Mouse (Mus musculus): ENCODE data around the gene Tomm20l.
"Not testable (repeated sequence)": the region's sequence is repeated elsewhere in the genome, so short reads cannot be mapped to it uniquely, and the experiment has no call there.

The Tomm20l gene

GRCm38 (mm10) chr12:71111331-71111730 is at the start of gene Tomm20l:
Gene Tomm20l, plus strand, starts transcription at chr12:71111428.
- peak; percentile 5 for DNase-seq (ENCODE audit: low spot score)

GRCm38 (mm10) chr12:71069846-71070245 is 41.4 kb upstream of the Tomm20l start:
- no peak for DNase-seq (ENCODE audit: low spot score)

- DNase-seq (ENCODE audit: low spot score) = no peak
Observed at GRCm38 (mm10) chr12:71072048-71072447, 39.2 kb upstream of the Tomm20l start.

- DNase-seq (ENCODE audit: low spot score) = no peak
Observed at GRCm38 (mm10) chr12:71073113-71073730, 38.0 kb upstream of the Tomm20l start.

GRCm38 (mm10) chr12:71086331-71086730 is 24.9 kb upstream of the Tomm20l start:
- DNase-seq (ENCODE audit: low spot score) = no peak

- not testable (repeated sequence) for DNase-seq (ENCODE audit: low spot score)
Observed at GRCm38 (mm10) chr12:71104275-71104674, 7.0 kb upstream of the Tomm20l start.

GRCm38 (mm10) chr12:71107216-71107771 is 3.9 kb upstream of the Tomm20l start:
- no peak for DNase-seq (ENCODE audit: low spot score)

GRCm38 (mm10) chr12:71113074-71113473 is 1.8 kb downstream of the Tomm20l start:
- no peak for DNase-seq (ENCODE audit: low spot score)

- DNase-seq (ENCODE audit: low spot score) = no peak
Observed at GRCm38 (mm10) chr12:71113675-71114288, 2.6 kb downstream of the Tomm20l start.

GRCm38 (mm10) chr12:71116411-71116810 is 5.2 kb downstream of the Tomm20l start:
- DNase-seq (ENCODE audit: low spot score) = no peak

- no peak for DNase-seq (ENCODE audit: low spot score)
Observed at GRCm38 (mm10) chr12:71122731-71123130, 11.5 kb downstream of the Tomm20l start.

- DNase-seq (ENCODE audit: low spot score) = no peak
Observed at GRCm38 (mm10) chr12:71123286-71123685, 12.1 kb downstream of the Tomm20l start.

- no peak for DNase-seq (ENCODE audit: low spot score)
Observed at GRCm38 (mm10) chr12:71135581-71135980, 24.4 kb downstream of the Tomm20l start.

GRCm38 (mm10) chr12:71136130-71136973 is 25.1 kb downstream of the Tomm20l start, which contains the start of the genes Timm9 and 2700049A03Rik:
Gene Timm9, minus strand, starts transcription at chr12:71136684.
Gene 2700049A03Rik, plus strand, starts transcription at chr12:71136848.
- DNase-seq (ENCODE audit: low spot score) = peak; percentile 67

GRCm38 (mm10) chr12:71136974-71137491 is 25.8 kb downstream of the Tomm20l start:
- peak; percentile 56 for DNase-seq (ENCODE audit: low spot score)

GRCm38 (mm10) chr12:71137686-71138085 is 26.5 kb downstream of the Tomm20l start:
- DNase-seq (ENCODE audit: low spot score) = no peak

GRCm38 (mm10) chr12:71139258-71139828 is 28.1 kb downstream of the Tomm20l start:
- no peak for DNase-seq (ENCODE audit: low spot score)

- no peak for DNase-seq (ENCODE audit: low spot score)
Observed at GRCm38 (mm10) chr12:71141189-71141588, 30.0 kb downstream of the Tomm20l start.

GRCm38 (mm10) chr12:71147641-71148040 is 36.4 kb downstream of the Tomm20l start:
- DNase-seq (ENCODE audit: low spot score) = no peak

GRCm38 (mm10) chr12:71148801-71149200 is 37.6 kb downstream of the Tomm20l start:
- DNase-seq (ENCODE audit: low spot score) = no peak

- DNase-seq (ENCODE audit: low spot score) = no peak
Observed at GRCm38 (mm10) chr12:71149456-71149855, 38.2 kb downstream of the Tomm20l start.

GRCm38 (mm10) chr12:71150167-71150566 is 38.9 kb downstream of the Tomm20l start:
- no peak for DNase-seq (ENCODE audit: low spot score)
